Mouse (Mus musculus) CD4-positive naive resting alpha-beta T cell, adult 57 days (primary cell): ENCODE measurements around the gene Arrdc4. TPM values are rescaled to one million over a fixed set of nuclear protein-coding genes. Genes with fewer than 3 reads are reported as not detected.

ENCODE experiments used
- total RNA-seq: library from RNA; stranded (reverse); gene quantifications from one replicate; pipeline ENCODE4 v1.2.4, GENCODE M21; 2023

The Arrdc4 gene
- 1.4 TPM for total RNA-seq

DNA sequence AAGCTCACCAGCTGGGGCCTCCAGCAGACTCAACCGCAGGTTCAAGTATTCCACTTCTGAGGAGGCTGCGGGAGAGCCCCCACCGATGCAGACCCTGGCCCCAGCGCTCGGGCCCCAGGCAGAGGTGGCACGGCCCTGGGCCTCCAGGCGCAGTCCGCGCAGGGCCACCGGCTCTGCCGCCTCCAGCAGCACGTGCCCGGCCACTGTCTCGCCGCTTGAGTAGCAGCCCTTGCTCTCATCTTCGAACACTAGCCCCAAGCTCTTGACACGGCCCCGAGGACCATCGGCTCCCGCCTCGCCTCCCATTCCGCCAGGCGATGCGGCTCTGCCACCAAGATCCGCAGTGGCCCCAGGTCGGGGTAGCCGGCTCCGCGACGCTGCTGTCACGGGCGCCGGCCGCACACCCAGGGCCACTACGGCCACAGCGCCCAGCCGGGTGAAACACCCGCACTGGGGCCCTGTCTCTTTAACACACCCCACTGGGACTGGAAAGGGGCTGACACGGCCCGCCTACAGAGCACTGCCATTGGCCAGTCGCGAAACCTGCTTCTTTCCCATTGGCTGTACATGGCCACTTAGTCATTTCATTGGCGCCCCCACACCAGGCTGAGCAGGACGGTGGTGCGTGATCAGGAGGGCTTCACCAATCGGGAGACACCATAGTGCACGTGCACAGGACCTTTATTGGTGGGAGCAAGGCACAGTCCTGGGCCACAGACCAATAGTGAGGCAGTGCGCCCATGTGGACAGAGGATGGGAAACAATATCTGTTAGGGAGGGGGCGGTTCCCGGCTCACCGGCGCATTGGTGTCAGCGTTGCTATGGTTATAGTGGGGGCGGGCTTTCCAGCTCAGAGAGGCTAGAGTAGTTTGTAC is at the start of gene Arrdc4:
Gene Arrdc4 (minus strand): TSS at position 481 of the 875 bp plus-strand sequence.

